Mouse (Mus musculus) bone marrow, adult 2 months (tissue): ENCODE measurements at regions not wholly inside any gene's neighbourhood (a gene's known extent, or its start where the extent isn't known, plus 50 kb on each side); places are given as distances from the start of the nearest gene placed in this dataset.

Source experiments
- CTCF ChIP-seq: fragments of 200-500 bp; IDR thresholded peaks from 2 replicates; pipeline ENCODE4 v1.5.1; 2011; ENCODE audit warnings: low read length, control low read depth; ENCODE audit not compliant: control insufficient read depth, insufficient read depth
- POLR2A ChIP-seq: fragments of 200-500 bp; IDR thresholded peaks from 2 replicates; pipeline ENCODE4 v1.6.1; 2011; ENCODE audit warnings: low read depth, mild to moderate bottlenecking, control low read depth, low read length, borderline replicate concordance; ENCODE audit not compliant: control insufficient read depth

DNA sequence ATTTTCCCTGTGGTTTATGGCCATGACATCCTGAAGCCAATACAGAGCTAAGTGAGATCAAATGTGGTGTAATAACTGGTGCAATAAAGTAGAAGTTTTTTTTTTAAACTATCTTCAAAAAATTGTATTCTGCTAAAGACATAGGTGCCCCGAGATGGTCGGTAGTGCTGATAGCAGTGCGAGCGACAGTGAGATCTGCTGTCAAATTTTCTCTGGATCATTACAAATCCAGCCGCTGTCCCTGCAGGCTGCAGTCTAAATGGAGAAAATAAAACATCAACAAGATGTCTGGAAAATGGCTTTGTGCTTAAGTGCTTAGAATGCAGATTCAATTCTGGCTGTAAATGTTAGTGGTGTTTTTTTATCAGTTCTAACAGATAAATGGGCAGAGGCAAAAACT, 93.5 kb downstream of the Stk35 start:
- TF ChIP-seq CTCF (no peak), POLR2A (no peak)
